Mouse (Mus musculus) heart, adult 2 months (tissue): ENCODE data around the gene Gm12800. TPM values are rescaled to one million over a fixed set of nuclear protein-coding genes. Genes with fewer than 3 reads are reported as not detected.
"Not testable (repeated sequence)": the region's sequence is repeated elsewhere in the genome, so short reads cannot be mapped to it uniquely, and the experiment has no call there.

ENCODE experiments used
- DNase-seq, 2 experiments: peaks; one replicate each; pipeline ENCODE4 v3.0.0; 2021
- H3K27ac ChIP-seq: fragments of 200-600 bp; 2 replicates; pipeline ENCODE4 v1.8.1; 2022
- H3K27me3 ChIP-seq: fragments of 200-500 bp; 2 replicates; pipeline ENCODE4 v1.6.1; 2012; ENCODE audit warnings: mild to moderate bottlenecking, low read length, inconsistent platforms, mixed read lengths; ENCODE audit not compliant: control insufficient read depth, insufficient read depth
- H3K36me3 ChIP-seq: fragments of 200-500 bp; 2 replicates; pipeline ENCODE4 v1.6.1; 2012; ENCODE audit warnings: low read length, inconsistent platforms; ENCODE audit not compliant: control insufficient read depth, insufficient read depth
- H3K4me1 ChIP-seq: fragments of 200-500 bp; 2 replicates; pipeline ENCODE4 v1.6.1; 2011; ENCODE audit warnings: low read length; ENCODE audit not compliant: control insufficient read depth, insufficient read depth
- H3K4me3 ChIP-seq: fragments of 200-600 bp; 2 replicates; pipeline ENCODE4 v1.8.1; 2022
- H3K79me2 ChIP-seq: fragments of 200-500 bp; replicated peaks from 2 replicates; pipeline ENCODE4 v1.6.1; 2012; ENCODE audit warnings: mild to moderate bottlenecking, inconsistent platforms, low read length, moderate library complexity, mixed read lengths; ENCODE audit not compliant: control insufficient read depth, insufficient read depth
- H3K9ac ChIP-seq: fragments of 200-500 bp; 2 replicates; pipeline ENCODE4 v1.6.1; 2012; ENCODE audit warnings: low read depth, mild to moderate bottlenecking, control low read depth, inconsistent platforms, low read length, mixed read lengths
- CTCF ChIP-seq: fragments of 200-600 bp; IDR thresholded peaks from 2 replicates; pipeline ENCODE4 v1.8.1; 2022; ENCODE audit warnings: antibody characterized with exemption, mild to moderate bottlenecking, moderate library complexity
- EP300 ChIP-seq: fragments of 200-500 bp; IDR thresholded peaks from 2 replicates; pipeline ENCODE4 v1.6.1; 2011; ENCODE audit warnings: low read depth, low read length, control low read depth; ENCODE audit not compliant: insufficient read depth
- POLR2A ChIP-seq: fragments of 200-500 bp; IDR thresholded peaks from 2 replicates; pipeline ENCODE4 v1.6.1; 2011; ENCODE audit warnings: mild to moderate bottlenecking, low read depth, low read length, control low read depth; ENCODE audit not compliant: insufficient read depth
- WGBS: fragments of 180-500 bp; shearing (Covaris S2); methylation state at CpG from one replicate; pipeline ENCODE4 v1.1.7; 2018; 5-methylcytosine and 5-hydroxymethylcytosine counted together
- intact Hi-C: fragments of 180-260 bp; cut with DNase I; formaldehyde crosslinking; loops from one replicate; pipeline ENCODE4 v1.15.1; 2025
- polyA plus RNA-seq: library from polyadenylated mRNA; depleted of rRNA; stranded (reverse); fragments of >200 nt; gene quantifications from 2 replicates; pipeline ENCODE4 v1.2.3, GENCODE M21; 2012; rRNA removed
- total RNA-seq, 2 experiments: library from RNA; stranded (reverse); gene quantifications; 2 replicates each; pipeline ENCODE4 v1.2.3; 2021

Gm12800 gene
- total and polyA plus RNA-seq, 3 experiments, result not detected

DNA sequence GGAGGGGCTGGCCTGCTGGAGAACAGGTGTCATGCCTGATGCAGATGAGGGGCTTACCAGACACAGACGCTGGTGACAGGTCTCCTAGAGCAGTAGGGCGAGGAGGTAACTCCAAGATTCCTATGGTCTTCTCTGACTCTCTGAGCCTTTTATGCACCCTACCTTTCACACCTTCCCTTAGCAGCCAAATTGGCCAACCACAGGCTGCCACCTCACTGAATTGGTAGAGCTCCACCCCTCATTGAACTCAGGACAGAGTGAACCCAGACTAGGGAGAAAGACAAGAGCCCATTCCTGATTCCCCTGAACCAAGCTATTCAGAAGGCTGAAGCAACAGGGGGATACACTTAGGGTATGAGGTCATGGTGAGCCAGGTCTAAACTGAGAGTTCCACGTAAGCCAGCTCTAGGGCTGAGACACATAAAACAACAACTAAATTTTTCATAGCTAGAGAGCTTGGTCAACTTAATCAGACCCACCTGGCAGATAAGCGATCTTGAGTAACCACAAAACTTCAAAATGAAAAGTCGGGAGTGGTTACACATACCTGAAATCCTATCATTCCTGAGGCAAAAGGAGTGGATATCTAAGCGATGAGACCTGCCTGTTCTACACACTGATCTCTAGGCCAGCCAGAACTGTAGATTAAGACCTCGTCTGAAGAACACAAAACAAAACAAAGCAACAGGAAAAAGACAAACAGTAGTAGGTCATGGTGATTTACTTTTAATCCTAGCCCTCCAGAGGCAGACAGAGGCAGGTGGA, 15.1 kb upstream of the Gm12800 start, which contains the start of gene C130073F10Rik:
Gene C130073F10Rik, minus strand, starts transcription at position 134 of the 765 bp plus-strand sequence.
- no peaks in the 10 kb centered on the region for H3K4me1 ChIP-seq
- no peak for DNase-seq
- no peak within 1 kb of the TSS for H3K27ac ChIP-seq
- no peak for TF ChIP-seq CTCF
- no peak for TF ChIP-seq EP300
- no peak for TF ChIP-seq POLR2A
- H3K36me3 ChIP-seq, result no peaks in the 10 kb centered on the region
- WGBS, result 73% methylated on average over 7 of the region's 7 CpGs
- H3K4me3 ChIP-seq, result no peak within 1 kb of the TSS
- H3K9ac ChIP-seq, result no peak within 1 kb of the TSS
- no peaks in the 10 kb centered on the region for H3K27me3 ChIP-seq
- intact Hi-C loops, result no loop called here
- H3K79me2 ChIP-seq, result no peaks in the 10 kb centered on the region

- H3K36me3 ChIP-seq, H3K9ac ChIP-seq, H3K4me3 ChIP-seq, H3K27me3 ChIP-seq, H3K79me2 ChIP-seq, H3K4me1 ChIP-seq, H3K27ac ChIP-seq, intact Hi-C loops, DNase-seq: not testable (repeated sequence)
- WGBS, result 46% methylated on average over 2 of the region's 2 CpGs
Measured at GRCm38 (mm10) chr4:101940107-101940506, 31.2 kb downstream of the Gm12800 start, which contains the start of gene Gm12794. Gene Gm12794, plus strand, starts transcription at chr4:101940407.

Other genes with a start within 250 kb of the Gm12800 start
- gene Lepr, start 191.7 kb upstream of the Gm12800 start, total RNA-seq, result 1 to 10 TPM; 3.2 to 3.9 TPM
- gene Lepr, start 191.7 kb upstream of the Gm12800 start, polyA plus RNA-seq, result 0.80 and 2.0 TPM in 2 replicates
- not detected for gene B020004J07Rik, start 65.1 kb upstream of the Gm12800 start, total RNA-seq
- not detected in 2 replicates for gene B020004J07Rik, start 65.1 kb upstream of the Gm12800 start, polyA plus RNA-seq
- gene C130073F10Rik, start 15.3 kb upstream of the Gm12800 start, total RNA-seq, result not detected
- gene C130073F10Rik, start 15.3 kb upstream of the Gm12800 start, polyA plus RNA-seq, result not detected in 2 replicates
- gene Gm12794, start 31.3 kb downstream of the Gm12800 start, total RNA-seq, result not detected
- gene Gm12794, start 31.3 kb downstream of the Gm12800 start, polyA plus RNA-seq, result not detected in 2 replicates
- not detected for gene Gm12790, start 71.9 kb downstream of the Gm12800 start, total RNA-seq
- not detected in 2 replicates for gene Gm12790, start 71.9 kb downstream of the Gm12800 start, polyA plus RNA-seq
- not detected for gene Gm12789, start 77.5 kb downstream of the Gm12800 start, total RNA-seq
- gene Gm12789, start 77.5 kb downstream of the Gm12800 start, polyA plus RNA-seq, result not detected in 2 replicates
- 10 to 100 TPM; 28.2 to 29.4 TPM for gene Pde4b, start 178.4 kb downstream of the Gm12800 start, total RNA-seq
- gene Pde4b, start 178.4 kb downstream of the Gm12800 start, polyA plus RNA-seq, result 16.3 and 29.7 TPM in 2 replicates